Mouse (Mus musculus): ENCODE data around the gene Slc24a2.
A peak's percentile ranks its signal among the peaks of the same experiment; 100 is the strongest.

The Slc24a2 gene

DNA sequence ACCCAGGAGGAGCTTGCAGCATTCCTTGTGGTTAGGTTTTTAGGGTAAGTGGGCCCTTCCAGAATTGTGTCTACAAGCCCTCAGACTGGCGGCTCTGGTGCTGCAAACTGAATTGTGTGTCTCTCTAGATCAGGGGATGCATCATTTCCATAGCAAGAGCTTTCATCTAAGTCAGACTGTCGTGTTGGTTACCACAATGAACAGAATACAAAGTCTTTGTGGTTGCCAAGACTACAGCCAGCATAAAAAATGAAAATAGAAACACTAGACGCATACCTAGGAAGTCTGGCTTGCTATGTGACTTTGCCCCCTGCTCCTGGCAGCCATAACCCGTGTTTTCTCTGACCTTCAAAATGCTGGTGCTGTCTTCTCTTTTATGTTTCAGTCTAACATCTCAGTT lies 114.6 kb downstream of the Slc24a2 start:
- DNase-seq = no peak

DNA sequence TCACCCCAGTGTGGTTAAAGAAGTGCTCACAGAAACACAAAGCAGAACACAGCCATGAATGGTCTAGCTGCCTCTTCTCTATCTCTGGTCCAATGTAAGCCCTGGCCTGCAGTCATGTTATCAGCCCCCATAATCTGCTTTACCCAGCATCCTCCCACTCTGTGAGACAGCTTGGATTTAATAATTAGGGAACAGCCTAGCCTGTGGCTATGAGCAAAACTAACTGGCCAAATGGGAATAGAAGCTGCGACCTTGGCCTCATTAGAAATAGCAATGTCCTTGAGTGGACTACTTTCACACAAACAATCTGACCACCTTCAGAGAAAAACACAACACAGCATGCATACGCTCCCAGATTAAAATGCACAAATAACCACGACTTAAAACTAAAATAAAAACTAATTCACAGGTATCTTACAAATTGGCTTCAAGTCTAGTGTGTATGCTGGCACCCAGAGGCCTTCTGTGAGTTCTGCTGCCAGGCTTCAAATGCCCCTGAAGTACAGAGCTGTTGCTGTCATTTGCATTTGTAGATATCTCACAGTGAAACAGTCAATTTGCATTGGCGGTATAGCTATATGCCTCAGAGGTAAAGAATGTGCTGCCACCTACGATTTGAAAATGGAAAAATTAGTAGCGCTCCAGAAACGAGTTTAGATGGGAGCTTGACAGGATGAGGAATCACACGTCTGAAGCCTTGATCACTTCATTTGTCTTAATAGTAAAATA lies 120.8 kb downstream of the Slc24a2 start:
- DNase-seq = no peak

GRCm38 (mm10) chr4:87100936-87101335 lies 129.3 kb downstream of the Slc24a2 start:
- DNase-seq = no peak

GRCm38 (mm10) chr4:87096186-87096585 lies 134.1 kb downstream of the Slc24a2 start:
- DNase-seq = peak; percentile 20

GRCm38 (mm10) chr4:87093612-87094011 lies 136.7 kb downstream of the Slc24a2 start:
- DNase-seq = no peak

DNA sequence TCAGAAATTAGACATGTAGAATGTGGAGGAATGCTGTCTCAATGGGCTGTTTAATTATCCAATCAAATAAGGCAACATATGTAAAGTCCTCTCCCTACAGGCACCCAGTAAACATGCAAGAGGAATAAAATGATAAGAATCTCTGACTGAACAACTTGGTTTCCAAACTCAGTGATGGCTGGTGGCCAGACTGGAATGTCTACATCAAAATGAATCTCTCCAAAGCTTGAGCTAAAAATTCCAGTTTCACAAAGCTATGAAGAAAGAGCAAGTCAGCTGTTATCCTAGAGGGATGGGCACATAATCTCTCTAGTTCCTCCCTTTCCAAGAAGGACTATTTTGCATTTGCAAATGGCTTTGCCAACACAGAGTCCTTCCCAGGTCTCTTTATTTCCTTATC lies 139.4 kb downstream of the Slc24a2 start:
- DNase-seq = no peak

DNA sequence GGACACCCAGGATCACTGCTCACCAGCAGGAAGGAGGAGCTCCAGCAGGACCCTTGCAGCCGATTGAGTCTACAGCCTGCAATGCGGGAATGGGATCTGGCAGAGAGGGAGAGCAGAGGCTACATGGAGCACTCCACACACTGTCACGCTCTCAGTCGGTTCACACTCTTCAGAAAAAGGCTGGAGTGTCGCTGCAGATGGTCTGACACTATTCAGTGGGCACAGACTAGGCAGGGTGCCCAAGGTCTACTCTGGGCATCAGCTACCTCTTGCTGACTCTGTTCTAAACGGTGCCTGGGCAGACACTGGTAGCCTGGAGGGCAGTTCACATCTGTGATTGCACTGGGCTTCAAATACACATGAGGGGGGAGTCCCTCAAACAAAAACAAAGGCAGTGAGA lies 141.6 kb downstream of the Slc24a2 start:
- peak in 1 of 2 experiments; percentile 12 for DNase-seq

- no peak for DNase-seq
These were observed 142.7 kb downstream of the Slc24a2 start for GRCm38 (mm10) chr4:87087597-87087996.

- no peak for DNase-seq
These were observed 143.2 kb downstream of the Slc24a2 start for GRCm38 (mm10) chr4:87086933-87087577.

- DNase-seq = no peak
These were observed 149.0 kb downstream of the Slc24a2 start for GRCm38 (mm10) chr4:87081321-87081720.

DNA sequence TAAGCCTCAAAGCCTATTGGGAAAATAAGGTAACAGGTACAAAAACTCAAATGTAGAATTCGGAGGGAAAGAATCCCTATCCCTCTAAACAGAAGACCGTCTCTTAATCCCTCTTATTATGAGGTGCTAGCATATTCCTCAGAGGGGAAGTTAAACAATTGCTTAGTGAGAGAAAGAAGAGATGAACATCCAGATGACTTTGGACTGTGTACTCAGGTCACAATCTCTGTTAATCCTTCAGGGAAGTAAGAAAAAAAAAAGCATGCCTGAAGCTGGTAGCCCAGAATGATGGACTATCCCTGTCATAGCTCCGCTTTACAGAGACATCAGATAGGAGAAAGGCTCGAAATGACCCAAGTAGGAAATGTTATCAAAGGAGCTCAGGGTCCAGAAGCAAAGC lies 151.0 kb downstream of the Slc24a2 start:
- no peak for DNase-seq

GRCm38 (mm10) chr4:87078726-87079125 lies 151.6 kb downstream of the Slc24a2 start:
- DNase-seq = no peak

DNA sequence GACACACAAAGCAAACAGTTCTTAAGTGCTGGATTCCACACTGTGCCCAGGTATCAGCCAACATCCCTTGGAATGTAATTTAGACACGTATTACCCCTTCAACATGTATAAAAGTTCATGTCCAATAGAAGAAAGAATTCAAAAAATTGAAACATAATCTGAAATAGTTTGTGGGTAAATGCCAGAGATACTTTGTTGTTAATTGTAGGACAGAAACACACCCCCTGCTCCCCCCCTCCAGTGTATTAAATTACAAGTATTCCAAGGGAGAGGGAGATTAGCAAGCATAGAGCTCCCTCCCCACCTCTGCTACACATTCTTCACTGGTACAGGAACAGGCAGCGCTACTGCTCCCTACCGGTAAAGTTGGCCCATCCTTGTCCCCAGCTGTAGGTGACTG lies 154.5 kb downstream of the Slc24a2 start:
- no peak for DNase-seq

DNA sequence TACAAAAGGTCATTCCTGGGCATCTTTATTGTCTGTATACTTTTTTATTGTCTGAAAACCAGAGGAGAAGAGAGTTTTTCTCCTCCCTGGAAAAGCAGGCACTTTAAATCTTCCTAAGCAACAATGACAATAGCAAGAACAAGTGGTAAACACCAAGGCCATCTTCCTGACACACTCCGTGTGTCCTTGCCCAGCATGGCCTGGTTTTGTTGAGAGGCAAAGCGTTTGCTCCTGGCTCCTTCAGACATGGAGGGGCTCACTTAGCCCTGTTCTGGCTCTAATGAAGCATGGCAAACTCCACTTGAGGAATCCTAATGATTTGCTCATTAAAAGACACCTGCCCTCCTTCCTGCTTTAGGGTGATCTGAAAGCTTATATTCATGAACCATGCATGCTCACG lies 162.2 kb downstream of the Slc24a2 start:
- no peak for DNase-seq

GRCm38 (mm10) chr4:87065227-87065626 lies 165.1 kb downstream of the Slc24a2 start:
- no peak for DNase-seq

- no peak for DNase-seq
These were observed 165.7 kb downstream of the Slc24a2 start for GRCm38 (mm10) chr4:87064561-87064960.

DNA sequence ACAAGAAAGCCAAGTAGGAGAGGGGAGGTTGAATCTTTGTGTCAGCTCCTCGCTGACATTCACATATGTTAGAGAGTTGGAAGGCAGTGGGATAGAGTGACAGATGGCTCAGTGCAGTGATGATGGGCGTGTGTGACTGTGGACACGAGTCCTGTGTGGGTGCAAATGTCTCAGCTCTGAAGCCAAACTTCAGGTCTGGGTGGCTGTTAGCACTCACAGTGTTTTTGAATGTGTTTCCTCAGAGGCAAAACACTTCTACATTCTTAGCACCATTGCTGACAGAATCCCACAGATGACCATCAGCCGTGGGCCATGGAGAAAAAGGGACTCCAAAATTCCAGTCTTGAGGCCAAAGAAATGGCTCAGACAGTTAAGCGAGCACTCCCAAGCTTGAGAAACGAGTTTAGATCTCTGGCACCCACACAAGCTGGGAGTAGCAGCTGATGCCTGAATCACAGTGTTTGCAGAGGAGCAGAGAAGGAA lies 167.5 kb downstream of the Slc24a2 start:
- DNase-seq = peak in 1 of 2 experiments; percentile 15

GRCm38 (mm10) chr4:87061696-87062095 lies 168.6 kb downstream of the Slc24a2 start:
- no peak for DNase-seq

- DNase-seq = no peak
These were observed 172.7 kb downstream of the Slc24a2 start for GRCm38 (mm10) chr4:87057572-87057971.

GRCm38 (mm10) chr4:87055768-87056167 lies 174.5 kb downstream of the Slc24a2 start:
- DNase-seq = no peak

- DNase-seq = no peak
These were observed 177.4 kb downstream of the Slc24a2 start for GRCm38 (mm10) chr4:87052881-87053280.

DNA sequence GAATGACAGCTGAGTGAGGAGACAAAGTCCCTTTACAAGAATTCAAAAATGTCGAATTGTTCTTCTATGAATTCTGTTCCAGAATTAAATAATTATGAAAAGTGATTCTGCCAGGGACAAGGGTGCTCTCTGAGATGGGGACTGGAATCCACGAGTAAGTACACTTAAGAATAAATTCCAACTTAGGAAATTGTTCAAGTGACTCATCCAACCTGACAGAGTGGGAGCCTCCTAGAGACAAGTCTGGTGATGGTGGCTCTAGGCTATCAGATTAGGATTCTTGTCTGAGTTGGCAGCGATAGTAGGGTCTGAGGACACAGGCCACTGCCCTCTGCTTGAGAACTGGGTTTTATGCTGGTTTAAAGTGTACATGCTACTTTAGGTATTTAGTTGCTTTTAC lies 181.2 kb downstream of the Slc24a2 start:
- no peak for DNase-seq

- no peak for DNase-seq
These were observed 183.1 kb downstream of the Slc24a2 start for GRCm38 (mm10) chr4:87047131-87047530.

DNA sequence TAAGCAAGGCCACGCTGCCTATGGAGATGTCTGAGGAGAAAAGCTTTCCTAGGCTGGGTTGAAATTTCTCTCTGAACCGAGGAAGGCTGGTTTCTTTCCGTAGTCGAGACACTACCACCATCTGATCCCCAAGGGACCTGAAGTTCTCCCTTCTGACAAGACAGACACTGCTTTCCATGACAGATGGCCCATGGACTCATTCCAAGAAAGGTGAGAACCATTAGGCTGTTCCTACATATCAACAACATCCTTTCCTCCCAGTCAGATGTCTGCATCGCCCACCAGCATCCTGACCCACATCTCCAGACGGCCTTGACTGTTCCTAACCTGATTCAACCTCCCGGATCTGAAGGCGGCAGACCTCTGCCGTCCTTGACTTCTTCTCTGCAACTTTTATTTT lies 187.0 kb downstream of the Slc24a2 start:
- no peak for DNase-seq
